Mouse (Mus musculus) stomach, embryonic 14.5 days (tissue): ENCODE measurements around the gene Tmem52b. TPM values are rescaled to one million over a fixed set of nuclear protein-coding genes. Genes with fewer than 3 reads are reported as not detected.

Experiments
- ATAC-seq: fragments of 200-750 bp; cut with Nextera tagmentation; 2 replicates; pipeline ENCODE4 v1.8.0; 2017; ENCODE audit warnings: low read depth, moderate TSS enrichment; ENCODE audit not compliant: insufficient number of reproducible peaks, insufficient read depth, low FRiP score
- H3K27ac ChIP-seq: fragments of 300-500 bp; sonication (generic); 2 replicates; pipeline ENCODE4 v1.5.1; 2014; ENCODE audit warnings: mild to moderate bottlenecking, low read length, moderate library complexity, mixed read lengths
- H3K27me3 ChIP-seq: fragments of 300-500 bp; sonication (generic); 2 replicates; pipeline ENCODE4 v1.6.1; 2014; ENCODE audit warnings: low read length, control low read depth, mixed read lengths; ENCODE audit not compliant: control insufficient read depth, insufficient read depth
- H3K36me3 ChIP-seq: fragments of 300-500 bp; sonication (generic); 2 replicates; pipeline ENCODE4 v1.6.1; 2014; ENCODE audit warnings: mild to moderate bottlenecking, control low read depth, low read length, moderate library complexity, mixed read lengths; ENCODE audit not compliant: control insufficient read depth, insufficient read depth
- H3K4me1 ChIP-seq: fragments of 300-500 bp; sonication (generic); 2 replicates; pipeline ENCODE4 v1.6.1; 2014; ENCODE audit warnings: low read length, control low read depth, mixed read lengths; ENCODE audit not compliant: control insufficient read depth, insufficient read depth
- H3K4me2 ChIP-seq: fragments of 300-500 bp; sonication (generic); replicated peaks from 2 replicates; pipeline ENCODE4 v1.6.1; 2014; ENCODE audit warnings: low read depth, low read length, control low read depth
- H3K4me3 ChIP-seq: fragments of 300-500 bp; sonication (generic); 2 replicates; pipeline ENCODE4 v1.5.1; 2014; ENCODE audit warnings: low read depth, low read length, control low read depth
- H3K9ac ChIP-seq: fragments of 300-500 bp; sonication (generic); replicated peaks from 2 replicates; pipeline ENCODE4 v1.6.1; 2014; ENCODE audit warnings: low read depth, mild to moderate bottlenecking, control low read depth, low read length, moderate library complexity, mixed read lengths
- H3K9me3 ChIP-seq: fragments of 300-500 bp; sonication (generic); 2 replicates; pipeline ENCODE4 v1.6.1; 2016; ENCODE audit warnings: low read depth, low read length, control low read depth; ENCODE audit not compliant: control insufficient read depth
- WGBS: fragments of 180-500 bp; shearing (Covaris S2); extraction: QIAGEN DNeasy Blood & Tissue Kit; methylation state at CpG from one replicate; pipeline ENCODE4 v1.1.7; 2014; 5-methylcytosine and 5-hydroxymethylcytosine counted together
- polyA plus RNA-seq: library from polyadenylated mRNA; unstranded; fragments of >200 nt; fragmentation: Nextera tagmentation; extraction: Ambion mirVana; gene quantifications from 2 replicates; pipeline ENCODE4 v1.2.1, GENCODE M21; 2014

The Tmem52b gene
- polyA plus RNA-seq, 1 experiment from 2014 or later: not detected

GRCm38 (mm10) chr6:129503471-129503870, 8.9 kb upstream of the Tmem52b start:
- no peak overlapping the region for H3K4me3 ChIP-seq
- no peak for ATAC-seq
- H3K4me2 ChIP-seq: no peak overlapping the region
- H3K36me3 ChIP-seq: no peaks in the 10 kb centered on the region
- H3K27me3 ChIP-seq: no peaks in the 10 kb centered on the region
- 82% methylated on average over 2 of the region's 2 CpGs for WGBS
- no peaks in the 10 kb centered on the region for H3K9me3 ChIP-seq
- no peak overlapping the region for H3K27ac ChIP-seq
- H3K9ac ChIP-seq: no peak overlapping the region
- H3K4me1 ChIP-seq: no peaks in the 10 kb centered on the region

GRCm38 (mm10) chr6:129507024-129507423, 5.3 kb upstream of the Tmem52b start, which contains the start of gene Olr1:
Gene Olr1, minus strand, starts transcription at chr6:129507165.
- 83% methylated on average over 9 of the region's 9 CpGs for WGBS
- Histone ChIP-seq H3K4me3 (no peak within 1 kb of the TSS), H3K4me2 (no peak within 1 kb of the TSS), H3K9me3 (no peaks in the 10 kb centered on the region), H3K27ac (no peak within 1 kb of the TSS), H3K9ac (no peak within 1 kb of the TSS), H3K36me3 (no peaks in the 10 kb centered on the region), H3K27me3 (no peaks in the 10 kb centered on the region), H3K4me1 (0 out of 2 replicates have a peak, but pooled peaks cover 5% of the 10 kb centered on the region)
- ATAC-seq: no peak

- no peak overlapping the region for H3K27ac ChIP-seq
These were observed 2.0 kb upstream of the Tmem52b start for GRCm38 (mm10) chr6:129510120-129510911.

GRCm38 (mm10) chr6:129512868-129513267, 513 bp downstream of the Tmem52b start:
- Histone ChIP-seq H3K9ac (no peak overlapping the region), H3K4me2 (no peak overlapping the region), H3K9me3 (no peaks in the 10 kb centered on the region), H3K4me3 (no peak overlapping the region), H3K27ac (peak overlapping the region; percentile 78; the same call in 1 of the 2 replicates), H3K36me3 (no peaks in the 10 kb centered on the region), H3K4me1 (peaks cover 16% of the 10 kb centered on the region), H3K27me3 (no peaks in the 10 kb centered on the region)
- peak; percentile 46 for ATAC-seq
- 40% methylated on average over 8 of the region's 8 CpGs for WGBS

More at GRCm38 (mm10) chr6:129510120-129510911, 2.0 kb upstream of the Tmem52b start:
- H3K9me3 ChIP-seq: no peaks in the 10 kb centered on the region
- H3K27me3 ChIP-seq: no peaks in the 10 kb centered on the region
- no peak overlapping the region for H3K4me2 ChIP-seq
- no peaks in the 10 kb centered on the region for H3K36me3 ChIP-seq
- 68% methylated on average over 6 of the region's 6 CpGs for WGBS
- ATAC-seq: no peak
- peaks cover 16% of the 10 kb centered on the region for H3K4me1 ChIP-seq
- no peak overlapping the region for H3K4me3 ChIP-seq
- no peak overlapping the region for H3K9ac ChIP-seq

- Histone ChIP-seq H3K4me1 (peaks cover 16% of the 10 kb centered on the region), H3K27ac (peak overlapping the region; percentile 84), H3K4me3 (no peak overlapping the region), H3K9ac (no peak overlapping the region), H3K36me3 (no peaks in the 10 kb centered on the region), H3K9me3 (no peaks in the 10 kb centered on the region), H3K4me2 (no peak overlapping the region), H3K27me3 (no peaks in the 10 kb centered on the region)
- WGBS: 10% methylated on average over 1 of the region's 1 CpGs
- ATAC-seq: peak; percentile 79
These were observed 1.1 kb downstream of the Tmem52b start for GRCm38 (mm10) chr6:129513409-129513808.

GRCm38 (mm10) chr6:129514376-129514775, 2.0 kb downstream of the Tmem52b start:
- Histone ChIP-seq H3K9ac (no peak overlapping the region), H3K4me2 (no peak overlapping the region), H3K27me3 (no peaks in the 10 kb centered on the region), H3K36me3 (no peaks in the 10 kb centered on the region), H3K4me1 (peaks cover 16% of the 10 kb centered on the region), H3K9me3 (no peaks in the 10 kb centered on the region), H3K4me3 (no peak overlapping the region), H3K27ac (no peak overlapping the region)
- no peak for ATAC-seq
- WGBS: 62% methylated on average over 2 of the region's 2 CpGs

- Histone ChIP-seq H3K4me3 (no peak overlapping the region), H3K4me2 (no peak overlapping the region), H3K9me3 (no peaks in the 10 kb centered on the region), H3K36me3 (no peaks in the 10 kb centered on the region), H3K9ac (no peak overlapping the region), H3K4me1 (peaks cover 16% of the 10 kb centered on the region), H3K27ac (no peak overlapping the region), H3K27me3 (no peaks in the 10 kb centered on the region)
- ATAC-seq: no peak
- WGBS: 81% methylated on average over 3 of the region's 3 CpGs
These were observed 2.7 kb downstream of the Tmem52b start for GRCm38 (mm10) chr6:129515068-129515467.

- H3K4me1 ChIP-seq: peaks cover 12% of the 10 kb centered on the region
- H3K36me3 ChIP-seq: no peaks in the 10 kb centered on the region
- H3K4me2 ChIP-seq: no peak overlapping the region
- no peak for ATAC-seq
- H3K9me3 ChIP-seq: no peaks in the 10 kb centered on the region
- no peak overlapping the region for H3K9ac ChIP-seq
- H3K27ac ChIP-seq: no peak overlapping the region
- H3K27me3 ChIP-seq: no peaks in the 10 kb centered on the region
- 85% methylated on average over 10 of the region's 10 CpGs for WGBS
- H3K4me3 ChIP-seq: no peak overlapping the region
These were observed 4.0 kb downstream of the Tmem52b start for GRCm38 (mm10) chr6:129516388-129516787.
